Mouse (Mus musculus): ENCODE results near the gene Etfrf1.

Etfrf1 gene

DNA sequence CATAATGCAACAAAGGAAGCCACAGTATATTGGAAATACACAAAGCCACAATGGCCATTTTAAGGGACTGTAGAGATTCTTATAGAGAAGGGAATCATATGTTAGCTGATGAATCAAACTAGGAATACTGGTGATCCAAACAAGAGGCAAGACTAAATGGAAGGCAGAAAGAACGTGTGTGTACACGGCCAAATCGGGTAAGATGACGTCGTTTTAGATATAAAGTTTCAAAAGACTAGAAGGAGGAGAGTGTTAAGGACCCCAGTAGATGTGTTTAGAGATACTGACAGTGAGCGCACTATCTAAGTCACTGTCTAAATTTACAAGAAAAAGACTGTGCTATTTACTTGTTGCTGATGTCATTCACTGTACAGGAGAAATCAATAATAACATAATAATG lies 13.3 kb downstream of the Etfrf1 start:
- no peak for ATAC-seq (ENCODE audit: low TSS enrichment)

GRCm38 (mm10) chr6:145226296-145226695 lies 15.4 kb downstream of the Etfrf1 start:
- ATAC-seq (ENCODE audit: low TSS enrichment) = no peak

DNA sequence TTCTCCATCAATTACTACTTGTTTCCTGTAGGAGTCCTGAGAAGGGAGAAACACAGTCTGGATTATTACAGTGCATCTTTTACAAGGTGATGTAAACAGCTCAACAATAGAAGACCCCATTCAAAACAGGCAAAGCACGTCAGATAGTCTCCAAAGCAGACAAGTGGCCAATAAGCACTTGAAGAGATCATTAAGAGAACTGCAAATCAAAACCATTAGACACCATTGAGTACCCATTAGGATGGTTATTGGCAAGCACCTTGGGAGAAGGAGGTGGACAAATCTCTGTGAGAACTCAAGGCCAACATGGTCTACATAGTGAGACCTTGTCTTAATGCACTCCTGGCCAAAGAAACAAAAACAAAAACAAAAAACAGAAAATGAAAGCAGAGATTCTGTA lies 23.5 kb downstream of the Etfrf1 start:
- ATAC-seq (ENCODE audit: low TSS enrichment) = no peak

GRCm38 (mm10) chr6:145235367-145235766 lies 24.4 kb downstream of the Etfrf1 start:
- ATAC-seq (ENCODE audit: low TSS enrichment) = no peak

DNA sequence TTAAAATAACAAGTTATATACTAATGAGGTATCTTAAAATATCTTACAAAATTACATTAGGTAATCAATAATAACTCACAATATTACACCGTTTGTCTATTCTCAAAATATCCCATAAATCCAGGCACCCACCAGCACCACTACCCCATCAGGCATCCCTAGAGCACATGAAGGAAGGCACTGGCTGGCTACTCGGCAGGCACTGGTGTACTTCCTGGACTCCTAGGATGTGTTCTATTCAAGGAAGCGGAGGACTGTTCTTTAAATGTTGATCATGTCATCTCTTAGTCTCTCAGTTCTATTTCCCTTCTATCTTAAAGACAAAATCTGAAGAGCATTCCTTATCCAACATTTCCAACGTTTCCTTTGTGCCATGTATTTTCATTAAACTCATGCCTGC lies 26.2 kb downstream of the Etfrf1 start:
- no peak for ATAC-seq (ENCODE audit: low TSS enrichment)

DNA sequence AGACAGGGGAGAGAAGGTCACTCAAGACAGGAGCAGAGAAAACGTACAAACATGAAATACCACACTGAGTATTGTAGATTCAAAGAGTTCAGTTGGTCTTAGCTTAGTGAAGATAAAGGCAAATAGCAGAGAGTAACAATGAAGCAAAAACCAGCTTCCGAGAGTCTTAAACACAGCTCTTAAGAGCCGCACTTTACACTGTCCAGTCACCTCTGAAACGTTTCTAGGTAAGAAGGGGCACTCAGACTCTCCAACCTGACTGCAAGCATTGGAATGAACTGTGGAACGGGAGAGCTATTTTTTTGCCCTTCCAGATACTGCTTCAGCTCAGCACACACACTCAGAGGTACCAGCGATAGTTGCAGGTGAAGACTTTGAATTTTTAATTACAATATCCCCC lies 29.4 kb downstream of the Etfrf1 start:
- ATAC-seq (ENCODE audit: low TSS enrichment) = no peak

DNA sequence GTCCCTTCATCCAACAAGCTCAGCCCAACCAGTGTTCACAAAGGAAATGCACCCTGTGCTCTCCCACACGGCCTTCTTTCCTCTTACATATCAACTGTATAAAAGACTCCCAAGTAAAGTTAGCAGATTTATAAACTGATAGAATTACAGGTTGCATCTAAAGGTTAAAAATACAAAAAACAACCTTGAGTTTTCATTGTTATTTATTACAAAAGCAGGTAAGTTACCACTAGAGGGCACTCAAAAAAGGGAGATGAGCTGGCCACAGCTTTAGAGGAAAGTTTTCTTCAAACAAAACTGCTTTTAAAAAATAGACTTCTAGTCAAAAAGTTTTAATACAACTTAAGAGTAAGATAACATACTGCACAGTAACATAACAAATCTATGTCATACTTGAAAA lies 31.6 kb downstream of the Etfrf1 start:
- ATAC-seq (ENCODE audit: low TSS enrichment) = no peak

DNA sequence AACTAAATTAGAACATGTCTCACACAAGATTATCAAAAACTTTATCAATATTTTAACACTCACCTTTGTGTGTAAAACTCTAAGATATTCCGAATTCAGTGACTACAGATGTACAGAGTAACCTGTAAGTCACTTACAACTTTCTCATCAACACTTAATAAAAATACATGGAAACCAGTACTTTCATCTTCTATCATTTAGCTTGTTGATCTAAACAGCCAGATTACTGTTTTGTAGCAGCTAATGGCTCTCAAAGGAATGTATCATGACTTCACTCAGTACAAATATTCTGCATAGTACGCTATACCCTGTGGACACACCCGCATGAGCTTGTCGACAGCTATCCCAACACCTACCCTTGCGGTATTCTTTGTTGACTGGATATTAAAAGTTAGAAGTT lies 35.9 kb downstream of the Etfrf1 start:
- ATAC-seq (ENCODE audit: low TSS enrichment) = no peak

- ATAC-seq (ENCODE audit: low TSS enrichment) = no peak
These were observed 37.0 kb downstream of the Etfrf1 start for GRCm38 (mm10) chr6:145247886-145248285.

- peak; percentile 31 for ATAC-seq (ENCODE audit: low TSS enrichment)
These were observed 38.6 kb downstream of the Etfrf1 start for GRCm38 (mm10) chr6:145249291-145250184.

DNA sequence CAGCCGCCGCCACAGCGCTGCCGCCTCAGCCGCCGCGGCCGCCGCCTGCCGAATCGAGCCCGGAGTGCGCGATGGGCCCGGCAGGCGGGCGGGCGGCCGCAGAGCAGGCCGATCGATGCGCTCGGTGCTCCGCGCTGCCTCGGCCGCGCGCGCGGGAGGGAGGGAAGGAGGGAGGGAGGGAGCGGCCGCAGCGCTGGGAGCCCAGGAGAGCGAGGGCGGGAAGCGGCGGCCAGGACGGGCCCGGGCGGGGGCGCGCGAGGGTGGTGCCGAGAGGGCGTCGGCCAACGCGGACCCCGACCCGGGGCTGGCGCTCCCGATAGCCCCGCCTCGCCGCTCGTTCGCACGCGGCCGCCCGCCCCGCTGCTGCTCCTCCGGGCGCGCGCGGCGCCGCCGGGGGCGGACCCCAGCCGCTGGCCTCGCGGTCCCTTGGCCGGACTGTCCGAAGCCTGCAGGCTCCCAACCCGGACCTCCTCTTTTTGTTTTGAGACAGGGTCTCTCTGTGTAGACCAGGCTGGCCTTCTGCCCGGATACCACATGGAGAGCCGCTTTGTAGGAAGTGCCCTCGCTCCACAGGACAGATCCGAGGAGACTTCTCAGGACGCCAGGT lies 39.4 kb downstream of the Etfrf1 start, which contains the start of gene Kras:
Gene Kras, minus strand, starts transcription at position 55 of the 607 bp plus-strand sequence.
- ATAC-seq (ENCODE audit: low TSS enrichment) = peak; percentile 87

DNA sequence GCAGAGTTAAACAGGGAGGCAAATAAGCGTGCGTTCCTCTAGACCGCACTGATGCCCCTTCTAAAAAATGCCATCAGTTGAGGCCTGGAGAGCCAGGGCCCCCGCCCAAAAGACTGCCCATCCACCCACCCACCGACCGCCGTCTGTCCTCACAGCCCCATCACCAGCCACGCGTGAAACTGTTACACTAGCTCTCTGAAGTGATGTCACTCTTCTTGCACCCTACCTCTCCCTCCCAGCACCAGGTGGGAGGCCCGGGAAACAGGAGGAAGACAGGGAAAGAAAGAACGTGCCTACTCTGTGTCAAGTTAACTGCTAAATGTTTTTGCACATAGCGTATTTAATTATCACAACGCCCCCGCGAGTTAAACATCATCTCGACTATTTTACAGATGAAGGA lies 39.9 kb downstream of the Etfrf1 start:
- ATAC-seq (ENCODE audit: low TSS enrichment) = peak; percentile 58

DNA sequence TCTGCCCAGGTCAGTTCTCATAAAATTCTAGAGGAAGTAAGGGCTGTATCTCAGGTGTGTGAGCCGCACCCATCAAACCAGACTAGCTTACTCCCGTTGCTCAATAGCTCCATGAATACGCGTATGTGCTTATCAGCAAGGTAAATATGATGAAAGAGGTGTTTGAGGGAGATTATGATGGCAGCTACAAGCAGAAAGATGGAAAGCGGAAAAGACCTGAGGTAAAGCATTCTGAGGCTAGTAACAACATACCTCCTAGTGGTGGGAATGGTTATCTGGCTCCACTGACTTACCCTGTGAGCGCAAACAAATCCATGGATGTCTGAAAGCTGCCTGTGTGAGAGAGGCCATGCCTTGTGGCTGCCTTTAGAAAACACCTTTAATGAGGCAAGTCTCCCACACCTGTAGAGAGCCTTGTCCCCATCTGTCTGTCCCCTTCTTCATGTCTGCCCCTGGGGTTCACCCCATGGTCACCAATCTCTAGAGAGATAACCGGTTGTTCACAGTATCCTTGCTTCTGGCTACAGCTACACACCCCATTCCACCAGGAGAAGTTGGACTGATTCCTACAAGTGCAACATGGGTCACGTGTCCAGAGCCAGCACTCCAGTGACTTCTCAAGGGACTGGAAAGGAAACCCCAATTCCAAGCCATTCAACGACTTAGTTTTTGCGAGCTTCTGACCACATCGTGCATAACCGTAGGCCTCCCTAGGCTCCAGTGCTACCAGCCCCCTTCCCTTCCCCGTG lies 45.2 kb downstream of the Etfrf1 start:
- no peak for ATAC-seq (ENCODE audit: low TSS enrichment)

- ATAC-seq (ENCODE audit: low TSS enrichment) = no peak
These were observed 45.8 kb downstream of the Etfrf1 start for GRCm38 (mm10) chr6:145256701-145257073.

GRCm38 (mm10) chr6:145262314-145262713 lies 51.4 kb downstream of the Etfrf1 start:
- ATAC-seq (ENCODE audit: low TSS enrichment) = no peak

Measured in frontal cortex, adult (tissue).